Mouse (Mus musculus) CD4-positive helper T cell, adult 2 months (primary cell): ENCODE data around the gene Hdac10.

ENCODE experiments used
- DNase-seq: peaks from one replicate; pipeline ENCODE4 v3.0.0-alpha.2; 2012; ENCODE audit warnings: low read depth, missing footprints, low spot score

The Hdac10 gene

GRCm38 (mm10) chr15:89075478-89076147, 52.9 kb downstream of the Hdac10 start:
- peak; percentile 87 for DNase-seq

GRCm38 (mm10) chr15:89074613-89075477, 53.7 kb downstream of the Hdac10 start, which contains the start of gene Trabd:
TSS of gene Trabd (plus strand) at chr15:89075124.
- no peak for DNase-seq

DNA sequence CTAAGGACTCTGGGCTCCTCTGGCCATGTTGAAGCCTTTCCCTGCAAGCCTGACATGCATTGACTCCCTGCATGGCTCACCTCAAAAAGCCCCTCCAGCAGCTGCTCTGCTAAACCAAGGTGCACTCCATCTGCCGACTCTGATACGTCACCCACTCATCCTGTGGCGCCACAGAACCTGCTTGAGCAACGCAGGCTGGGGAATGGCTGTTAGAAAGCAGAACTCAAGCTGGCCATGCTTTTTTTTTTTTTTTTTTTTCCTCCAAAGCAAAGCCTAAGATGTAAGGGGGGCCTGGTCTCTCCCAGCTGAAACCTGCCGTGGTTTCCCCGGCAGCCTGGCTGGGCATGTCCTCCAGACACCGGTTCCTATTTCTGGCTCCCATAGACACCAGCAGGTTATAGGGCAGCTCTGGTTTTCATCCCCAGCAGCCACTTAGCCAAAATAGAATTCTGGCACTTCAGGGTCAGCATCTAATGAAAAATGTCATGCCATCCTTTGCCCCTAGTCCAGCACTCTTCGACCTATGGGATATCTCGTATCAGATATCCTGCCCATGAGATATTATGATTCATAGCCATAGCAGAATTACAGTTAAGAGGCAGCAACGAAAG, 54.4 kb downstream of the Hdac10 start:
- no peak for DNase-seq
